Mouse (Mus musculus) heart, embryonic 16.5 days (tissue): ENCODE measurements around the gene Mlf1. TPM values are rescaled to one million over a fixed set of nuclear protein-coding genes. Genes with fewer than 3 reads are reported as not detected.

Source experiments
- ATAC-seq: fragments of 200-750 bp; cut with Nextera tagmentation; replicated peaks from 2 replicates; pipeline ENCODE4 v1.8.0; 2017; ENCODE audit warnings: moderate number of reproducible peaks; ENCODE audit not compliant: insufficient read depth, low FRiP score; ENCODE audit errors: extremely low read depth
- H3K27ac ChIP-seq: fragments of 300-500 bp; sonication (generic); 2 replicates; pipeline ENCODE4 v1.5.1; 2014; ENCODE audit warnings: mild to moderate bottlenecking, low read length, control low read depth, moderate library complexity
- H3K27me3 ChIP-seq: fragments of 300-500 bp; sonication (generic); 2 replicates; pipeline ENCODE4 v1.6.1; 2014; ENCODE audit warnings: low read length, mixed read lengths; ENCODE audit not compliant: control insufficient read depth, insufficient read depth
- H3K36me3 ChIP-seq: fragments of 300-500 bp; sonication (generic); 2 replicates; pipeline ENCODE4 v1.6.1; 2014; ENCODE audit not compliant: control insufficient read depth, insufficient read depth
- H3K4me1 ChIP-seq: fragments of 300-500 bp; sonication (generic); 2 replicates; pipeline ENCODE4 v1.6.1; 2014; ENCODE audit warnings: low read length, mixed read lengths; ENCODE audit not compliant: control insufficient read depth, insufficient read depth
- H3K4me2 ChIP-seq: fragments of 300-500 bp; sonication (generic); 2 replicates; pipeline ENCODE4 v1.6.1; 2014; ENCODE audit warnings: low read depth, mild to moderate bottlenecking, control low read depth, low read length
- H3K4me3 ChIP-seq: fragments of 300-500 bp; sonication (generic); 2 replicates; pipeline ENCODE4 v1.5.1; 2014; ENCODE audit warnings: mild to moderate bottlenecking, control low read depth, low read length
- H3K9ac ChIP-seq: fragments of 300-500 bp; sonication (generic); 2 replicates; pipeline ENCODE4 v1.6.1; 2014; ENCODE audit warnings: low read length, control low read depth
- H3K9me3 ChIP-seq: fragments of 300-500 bp; sonication (generic); replicated peaks from 2 replicates; pipeline ENCODE4 v1.6.1; 2016; ENCODE audit warnings: low read length; ENCODE audit not compliant: control insufficient read depth
- WGBS: fragments of 180-500 bp; shearing (Covaris S2); extraction: QIAGEN DNeasy Blood & Tissue Kit; methylation state at CpG from one replicate; pipeline ENCODE4 v1.1.7; 2014; 5-methylcytosine and 5-hydroxymethylcytosine counted together
- polyA plus RNA-seq: library from polyadenylated mRNA; unstranded; fragments of >200 nt; fragmentation: Nextera tagmentation; extraction: Ambion mirVana; gene quantifications from 2 replicates; pipeline ENCODE4 v1.2.1, GENCODE M21; 2015

The Mlf1 gene
- polyA plus RNA-seq, 1 experiment from 2014 or later, result 362 TPM

GRCm38 (mm10) chr3:67429338-67429998, 55.6 kb downstream of the Mlf1 start:
- Histone ChIP-seq H3K27ac (no peak overlapping the region), H3K4me3 (peak overlapping the region; percentile 95), H3K27me3 (no peaks in the 10 kb centered on the region), H3K4me2 (peak overlapping the region; percentile 89), H3K9ac (no peak overlapping the region; the same call in 1 of the 2 replicates), H3K9me3 (peaks cover 5% of the 10 kb centered on the region), H3K4me1 (peaks cover 10% of the 10 kb centered on the region), H3K36me3 (peaks cover 14% of the 10 kb centered on the region)
- 32% methylated on average over 8 of the region's 8 CpGs for WGBS
- 0 out of 2 replicates have a peak, but pooled peaks have one; percentile 20 for ATAC-seq

DNA sequence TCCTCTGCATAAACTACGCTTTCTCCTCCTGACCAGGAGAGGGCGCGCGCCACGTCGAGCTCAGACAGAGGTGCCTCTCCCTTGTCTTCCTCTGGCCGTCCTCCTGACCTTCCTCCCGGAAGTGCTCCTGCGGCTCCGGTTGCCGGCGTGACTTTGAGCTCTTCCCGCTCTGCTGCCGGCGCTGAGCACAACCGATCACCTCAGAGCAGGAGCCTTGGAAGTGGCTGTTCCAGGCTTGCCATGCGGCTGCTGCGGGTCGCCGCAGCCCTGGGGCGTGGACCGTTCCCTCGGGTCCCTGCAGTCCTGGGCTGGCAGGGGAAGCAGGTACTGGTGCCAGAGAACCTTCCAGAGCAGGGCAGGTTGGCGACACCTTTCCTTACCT, 56.1 kb downstream of the Mlf1 start, which contains the start of gene Gfm1:
Gene Gfm1 (plus strand): TSS at position 98 of the 382 bp plus-strand sequence.
- ATAC-seq, result peak; percentile 90
- H3K9me3 ChIP-seq, result peaks cover 5% of the 10 kb centered on the region
- peaks cover 14% of the 10 kb centered on the region for H3K36me3 ChIP-seq
- peak within 1 kb of the TSS; percentile 91 for H3K9ac ChIP-seq
- peak within 1 kb of the TSS; percentile 89 for H3K4me2 ChIP-seq
- H3K27me3 ChIP-seq, result no peaks in the 10 kb centered on the region
- H3K4me3 ChIP-seq, result peak within 1 kb of the TSS; percentile 95
- H3K27ac ChIP-seq, result 0 out of 2 replicates have a peak within 1 kb of the TSS, but pooled peaks have one; percentile 25
- WGBS, result 0% methylated on average over 24 of the region's 24 CpGs
- H3K4me1 ChIP-seq, result peaks cover 10% of the 10 kb centered on the region

DNA sequence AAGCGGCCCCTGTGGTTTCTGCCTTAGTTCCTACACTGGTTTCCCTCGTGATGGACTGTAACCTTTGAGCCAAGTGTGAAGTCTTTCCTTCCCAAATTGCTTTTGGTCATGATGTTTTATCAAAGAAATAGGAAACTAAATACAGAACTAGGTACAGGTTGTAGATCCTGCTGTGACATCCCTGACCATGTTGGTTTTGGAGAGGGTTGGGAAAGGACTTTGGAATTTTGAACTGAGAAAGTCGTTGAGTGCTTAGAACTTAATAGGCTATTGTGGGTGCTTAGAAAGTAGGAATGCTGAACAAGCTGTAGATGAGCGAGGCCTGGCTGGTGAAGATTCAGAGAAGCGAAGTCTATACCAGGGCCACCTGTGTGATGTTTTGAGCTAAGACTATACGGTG, 60.1 kb downstream of the Mlf1 start:
- no peak for ATAC-seq
- no peaks in the 10 kb centered on the region for H3K9me3 ChIP-seq
- H3K36me3 ChIP-seq, result peaks cover 27% of the 10 kb centered on the region
- H3K4me2 ChIP-seq, result no peak overlapping the region
- H3K4me1 ChIP-seq, result peaks cover 10% of the 10 kb centered on the region
- no peaks in the 10 kb centered on the region for H3K27me3 ChIP-seq
- 92% methylated on average over 6 of the region's 6 CpGs for WGBS
- H3K4me3 ChIP-seq, result no peak overlapping the region
- H3K9ac ChIP-seq, result no peak overlapping the region
- H3K27ac ChIP-seq, result no peak overlapping the region

DNA sequence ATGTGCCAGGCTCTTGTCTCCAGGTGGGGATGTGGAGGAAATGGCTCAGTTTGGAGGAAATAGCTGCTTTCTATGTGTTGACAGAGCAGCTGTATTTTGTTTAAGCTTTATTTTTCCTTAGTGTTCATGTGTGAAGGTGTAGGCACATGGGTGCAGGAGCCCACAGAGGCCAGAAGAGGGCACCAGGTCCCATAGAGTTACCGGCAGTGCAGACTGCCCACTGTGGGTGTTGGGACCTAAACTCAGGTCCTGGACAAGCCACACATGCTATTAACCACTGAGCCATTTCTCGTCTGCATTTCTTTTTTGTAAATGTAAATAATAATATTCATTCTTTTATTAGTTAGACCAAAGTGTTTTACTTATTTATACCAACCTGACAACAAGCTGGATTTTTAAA, 73.2 kb downstream of the Mlf1 start:
- no peak for ATAC-seq
- Histone ChIP-seq H3K4me3 (no peak overlapping the region), H3K9ac (no peak overlapping the region), H3K27ac (no peak overlapping the region), H3K4me2 (no peak overlapping the region), H3K9me3 (no peaks in the 10 kb centered on the region), H3K36me3 (peaks cover 56% of the 10 kb centered on the region), H3K27me3 (no peaks in the 10 kb centered on the region), H3K4me1 (no peaks in the 10 kb centered on the region)
- 89% methylated on average over 2 of the region's 2 CpGs for WGBS

Other genes with a start within 250 kb of the Mlf1 start
- not detected in 2 replicates for gene Gm17402, start 1.1 kb downstream of the Mlf1 start, polyA plus RNA-seq
- 113 and 115 TPM in 2 replicates for gene Gfm1, start 56.0 kb downstream of the Mlf1 start, polyA plus RNA-seq
- 72.3 and 74.4 TPM in 2 replicates for gene Lxn, start 89.8 kb downstream of the Mlf1 start, polyA plus RNA-seq
- 2.0 and 2.5 TPM in 2 replicates for gene Rarres1, start 141.4 kb downstream of the Mlf1 start, polyA plus RNA-seq
- 36.3 and 37.3 TPM in 2 replicates for gene Mfsd1, start 208.6 kb downstream of the Mlf1 start, polyA plus RNA-seq